21 mouse cellular contexts compared by ENCODE assay signal in genomic region chr11:4823655-4824312, GRCm38 (mm10). TPM values are rescaled to one million over a fixed set of nuclear protein-coding genes. Genes with fewer than 3 reads are reported as not detected.
DNase-seq lines count a peak whose midpoint lies in the region; ATAC-seq and TF ChIP-seq lines count a peak whose summit lies in the region.
"Had no signal": no experiment of that assay in that cellular context is flagged by ENCODE, and none has a peak within 500 bp of the region (broad histone marks: within the 10 kb centered on the region; RNA-seq: fewer than 3 reads in every experiment).

No protein-coding gene starts in this region.

- H3K4me2 ChIP-seq in hindbrain, embryonic 14.5 days (replicated peaks), result no peak overlapping the region
- H3K4me2 ChIP-seq: embryonic facial prominence, embryonic 15.5 days; limb, embryonic 13.5 days; liver, embryonic 13.5 days; lung, embryonic 15.5 days; midbrain, embryonic 12.5 days had no signal

- no peaks in the 10 kb centered on the region for H3K4me1 ChIP-seq in hindbrain, embryonic 14.5 days (replicated peaks; ENCODE audit: control insufficient read depth, insufficient read depth, low read length)
- peaks cover 5% of the 10 kb centered on the region for H3K4me1 ChIP-seq in heart, adult 2 months (ENCODE audit: control insufficient read depth, insufficient read depth, low read length)
- H3K4me1 ChIP-seq: embryonic facial prominence, embryonic 15.5 days; limb, embryonic 13.5 days; liver, embryonic 13.5 days; lung, embryonic 15.5 days had no signal

- H3K36me3 ChIP-seq in hindbrain, embryonic 14.5 days (replicated peaks; ENCODE audit: control insufficient read depth, insufficient read depth), result no peaks in the 10 kb centered on the region
- peaks cover 4% of the 10 kb centered on the region for H3K36me3 ChIP-seq in heart, adult 2 months (ENCODE audit: control insufficient read depth, insufficient read depth, low read length)
- H3K36me3 ChIP-seq: embryonic facial prominence, embryonic 15.5 days; heart, embryonic 10.5 days; hindbrain, embryonic 10.5 days; liver, embryonic 13.5 days; lung, embryonic 15.5 days; midbrain, embryonic 12.5 days had no signal

- H3K9me3 ChIP-seq in hindbrain, embryonic 14.5 days (ENCODE audit: control insufficient read depth, low read length), result no peaks in the 10 kb centered on the region
- H3K9me3 ChIP-seq: embryonic facial prominence, embryonic 15.5 days; heart, embryonic 10.5 days; hindbrain, embryonic 10.5 days; limb, embryonic 13.5 days; liver, embryonic 13.5 days; lung, embryonic 15.5 days; midbrain, embryonic 12.5 days had no signal

- TF ChIP-seq CTCF in heart, adult 2 months (IDR thresholded peaks at IDR 0.05), result no peak

- TF ChIP-seq EP300 in heart, adult 2 months (IDR thresholded peaks at IDR 0.05; ENCODE audit: insufficient read depth, low read depth, low read length), result no peak

- H3K27me3 ChIP-seq in hindbrain, embryonic 14.5 days (ENCODE audit: control insufficient read depth, insufficient read depth, low read length), result no peaks in the 10 kb centered on the region
- no peaks in the 10 kb centered on the region for H3K27me3 ChIP-seq in heart, adult 2 months (ENCODE audit: control insufficient read depth, insufficient read depth, low read length)
- H3K27me3 ChIP-seq: embryonic facial prominence, embryonic 15.5 days; limb, embryonic 13.5 days; liver, embryonic 13.5 days; lung, embryonic 15.5 days; midbrain, embryonic 12.5 days had no signal

- no peak overlapping the region for H3K4me3 ChIP-seq in hindbrain, embryonic 14.5 days (replicated peaks; ENCODE audit: low read length)
- no peak overlapping the region for H3K4me3 ChIP-seq in heart, adult 2 months
- H3K4me3 ChIP-seq: embryonic facial prominence, embryonic 15.5 days; heart, embryonic 10.5 days; hindbrain, embryonic 10.5 days; limb, embryonic 13.5 days; liver, embryonic 13.5 days; lung, embryonic 15.5 days; midbrain, embryonic 12.5 days had no signal

- H3K9ac ChIP-seq in hindbrain, embryonic 14.5 days, result no peak overlapping the region
- no peak overlapping the region for H3K9ac ChIP-seq in heart, adult 2 months (ENCODE audit: low read depth, low read length)
- H3K9ac ChIP-seq: embryonic facial prominence, embryonic 15.5 days; limb, embryonic 13.5 days; liver, embryonic 13.5 days; lung, embryonic 15.5 days; midbrain, embryonic 12.5 days had no signal

- intact Hi-C loops in heart, adult 2 months (cut with DNase I), result no loop called here

- 92% methylated on average over 6 of the region's 6 CpGs for whole genome bisulfite sequencing in hindbrain, embryonic 14.5 days
- 61% methylated on average over 6 of the region's 6 CpGs for WGBS in heart, adult 2 months

- TF ChIP-seq POLR2A in heart, adult 2 months (IDR thresholded peaks at IDR 0.05; ENCODE audit: insufficient read depth, low read depth, low read length), result no peak

- peaks cover 3% of the 10 kb centered on the region; the same call in 1 of the 2 replicates for H3K79me2 ChIP-seq in heart, adult 2 months (replicated peaks; ENCODE audit: control insufficient read depth, insufficient read depth, low read length)

- DNase-seq in CD4-positive, CD25-positive, alpha-beta regulatory T cell, adult 2 months (ENCODE audit: low read depth, low spot score), result peak; percentile 46
- peak; percentile 78 for DNase-seq in induced T-regulatory cell, adult 2 months (ENCODE audit: low read depth)
- peak; percentile 25 for DNase-seq in thymus, postnatal 25 days
- no peak for DNase-seq in hindbrain, embryonic 14.5 days (ENCODE audit: low spot score)
- DNase-seq in heart, adult 9 months (ENCODE audit: low spot score in 2 of 2), result no peak
- DNase-seq in heart, adult 2 months, result no peak
- DNase-seq: adrenal gland, adult 8-10 months; cerebellum, adult 9-10 months; embryo, embryonic 11 days; gastrocnemius, postnatal 14 days; layer of hippocampus, postnatal 36 days; liver, embryonic 13.5 days; right cerebral cortex, postnatal 14 days had no signal

- ATAC-seq in megakaryocyte-erythroid progenitor cell, adult 5-6 weeks (replicated peaks; ENCODE audit: low FRiP score, low TSS enrichment, poor library complexity, severe bottlenecking), result peak; percentile 47; the same call in 1 of the 2 replicates
- no peak for ATAC-seq in hindbrain, embryonic 14.5 days (ENCODE audit: low FRiP score)

- no peak overlapping the region for H3K27ac ChIP-seq in hindbrain, embryonic 14.5 days
- H3K27ac ChIP-seq in heart, adult 2 months, result no peak overlapping the region
- H3K27ac ChIP-seq: embryonic facial prominence, embryonic 15.5 days; heart, embryonic 10.5 days; hindbrain, embryonic 10.5 days; limb, embryonic 13.5 days; liver, embryonic 13.5 days; lung, embryonic 15.5 days; macrophage; midbrain, embryonic 12.5 days had no signal

RNA-seq across cellular contexts. Expression of gene Nf2, which starts 25.6 kb away (rescaled TPM):
- 39.0 and 45.3 TPM in 2 replicates for total RNA-seq in megakaryocyte-erythroid progenitor cell, adult 5-6 weeks (2014; fragmentation: Nextera tagmentation)
- total RNA-seq in megakaryocyte-erythroid progenitor cell, adult 5-6 weeks (2017), result 68.1 and 86.7 TPM in 2 replicates
- polyA plus RNA-seq in hindbrain, embryonic 14.5 days (2014; fragmentation: Nextera tagmentation; extraction: Ambion mirVana), result 63.9 and 65.5 TPM in 2 replicates
- total RNA-seq in heart, adult 2 months (2021), result 10 to 100 TPM; 77.1 to 85.0 TPM
- polyA plus RNA-seq in heart, adult 2 months (2012; rRNA removed), result 57.1 and 85.2 TPM in 2 replicates

RNA-seq across cellular contexts. Expression of gene Nipsnap1, which starts 50.0 kb away (rescaled TPM):
- total RNA-seq in megakaryocyte-erythroid progenitor cell, adult 5-6 weeks (2014; fragmentation: Nextera tagmentation), result 12.1 and 17.8 TPM in 2 replicates
- total RNA-seq in megakaryocyte-erythroid progenitor cell, adult 5-6 weeks (2017), result 11.6 and 13.7 TPM in 2 replicates
- polyA plus RNA-seq in hindbrain, embryonic 14.5 days (2014; fragmentation: Nextera tagmentation; extraction: Ambion mirVana), result 116 and 118 TPM in 2 replicates
- total RNA-seq in heart, adult 2 months (2021), result under 1 TPM; 0.50 to 0.75 TPM
- polyA plus RNA-seq in heart, adult 2 months (2012; rRNA removed), result 1.6 and 3.6 TPM in 2 replicates

Comparison
In these comparisons a context has a peak if more than half of its experiments do, and no peak if none do; other contexts are left out.
1. DNase-seq: peak in CD4-positive, CD25-positive, alpha-beta regulatory T cell, adult 2 months (single experiment), induced T-regulatory cell, adult 2 months (single experiment) and thymus, postnatal 25 days (single experiment); none in hindbrain, embryonic 14.5 days (single experiment), heart, adult 9 months (0 of 2) and heart, adult 2 months (0 of 2).
2. RNA of gene Nipsnap1, which starts 50.0 kb away (total RNA-seq): 11.6 to 17.8 TPM in megakaryocyte-erythroid progenitor cell, adult 5-6 weeks; 0.50 to 0.75 TPM in heart, adult 2 months; every median in the first group is over 4 times any median in the second.